Mouse (Mus musculus): ENCODE measurements around the gene Gja4.

GRCm38 (mm10) chr4:127328378-127328777 lies 14.5 kb upstream of the Gja4 start:
- TF ChIP-seq CTCF (IDR thresholded peaks at IDR 0.05; ENCODE audit: extremely low read depth, insufficient read depth, low read length) (no peak), POLR2A (IDR thresholded peaks at IDR 0.05; ENCODE audit: extremely low read depth, insufficient read depth, low read length) (no peak)
